Mouse (Mus musculus): ENCODE data around the gene Mill2.
A peak's percentile ranks its signal among the peaks of the same experiment; 100 is the strongest.
"Not testable (repeated sequence)": the region's sequence is repeated elsewhere in the genome, so short reads cannot be mapped to it uniquely, and the experiment has no call there.

Gene Mill2

GRCm38 (mm10) chr7:18839865-18840264 lies at the start of gene Mill2:
TSS of gene Mill2 (plus strand) at chr7:18839966.
- no peak for DNase-seq (ENCODE audit: low read depth, low spot score)

GRCm38 (mm10) chr7:18790671-18791070 lies 49.1 kb upstream of the Mill2 start:
- not testable (repeated sequence) for DNase-seq (ENCODE audit: low read depth, low spot score)

- no peak for DNase-seq (ENCODE audit: low read depth, low spot score)
These were observed 41.3 kb upstream of the Mill2 start, which contains the start of gene Psg19 for GRCm38 (mm10) chr7:18798420-18798819. TSS of gene Psg19 (minus strand) at chr7:18798520.

- DNase-seq (ENCODE audit: low read depth, low spot score), result no peak
These were observed 40.6 kb upstream of the Mill2 start for GRCm38 (mm10) chr7:18799129-18799528.

GRCm38 (mm10) chr7:18803526-18803925 lies 36.2 kb upstream of the Mill2 start:
- no peak for DNase-seq (ENCODE audit: low read depth, low spot score)

GRCm38 (mm10) chr7:18818301-18818700 lies 21.5 kb upstream of the Mill2 start:
- no peak for DNase-seq (ENCODE audit: low read depth, low spot score)

GRCm38 (mm10) chr7:18821507-18821906 lies 18.3 kb upstream of the Mill2 start, which contains the start of gene Psg17:
TSS of gene Psg17 (minus strand) at chr7:18821607.
- no peak for DNase-seq (ENCODE audit: low read depth, low spot score)

- no peak for DNase-seq (ENCODE audit: low read depth, low spot score)
These were observed 11.8 kb upstream of the Mill2 start for GRCm38 (mm10) chr7:18827792-18828546.

- no peak for DNase-seq (ENCODE audit: low read depth, low spot score)
These were observed 11.2 kb upstream of the Mill2 start for GRCm38 (mm10) chr7:18828592-18828991.

- no peak for DNase-seq (ENCODE audit: low read depth, low spot score)
These were observed 10.2 kb upstream of the Mill2 start for GRCm38 (mm10) chr7:18829545-18829944.

GRCm38 (mm10) chr7:18832298-18832697 lies 7.5 kb upstream of the Mill2 start:
- DNase-seq (ENCODE audit: low read depth, low spot score), result no peak

- DNase-seq (ENCODE audit: low read depth, low spot score), result peak; percentile 19
These were observed 814 bp downstream of the Mill2 start for GRCm38 (mm10) chr7:18840386-18841173.

GRCm38 (mm10) chr7:18841174-18841567 lies 1.4 kb downstream of the Mill2 start:
- no peak for DNase-seq (ENCODE audit: low read depth, low spot score)

GRCm38 (mm10) chr7:18844811-18845210 lies 5.0 kb downstream of the Mill2 start:
- DNase-seq (ENCODE audit: low read depth, low spot score), result no peak

- DNase-seq (ENCODE audit: low read depth, low spot score), result no peak
These were observed 8.6 kb downstream of the Mill2 start for GRCm38 (mm10) chr7:18848395-18848794.

GRCm38 (mm10) chr7:18858310-18858916 lies 18.6 kb downstream of the Mill2 start:
- DNase-seq (ENCODE audit: low read depth, low spot score), result no peak

GRCm38 (mm10) chr7:18862801-18863200 lies 23.0 kb downstream of the Mill2 start:
- no peak for DNase-seq (ENCODE audit: low read depth, low spot score)

- no peak for DNase-seq (ENCODE audit: low read depth, low spot score)
These were observed 28.7 kb downstream of the Mill2 start for GRCm38 (mm10) chr7:18868491-18868890.

GRCm38 (mm10) chr7:18871031-18871430 lies 31.3 kb downstream of the Mill2 start, which contains the start of gene Pglyrp1:
TSS of gene Pglyrp1 (plus strand) at chr7:18871331.
- not testable (repeated sequence) for DNase-seq (ENCODE audit: low read depth, low spot score)

GRCm38 (mm10) chr7:18872014-18872802 lies 32.4 kb downstream of the Mill2 start:
- no peak for DNase-seq (ENCODE audit: low read depth, low spot score)

GRCm38 (mm10) chr7:18872816-18873215 lies 33.0 kb downstream of the Mill2 start:
- DNase-seq (ENCODE audit: low read depth, low spot score), result no peak

Data from embryo, embryonic 11.5 days (tissue).